Mouse (Mus musculus) cortical plate, adult 2 months (tissue): ENCODE measurements around the gene Ltbp2. TPM values are rescaled to one million over a fixed set of nuclear protein-coding genes. Genes with fewer than 3 reads are reported as not detected.

Experiments used
- H3K27ac ChIP-seq: fragments of 200-500 bp; 2 replicates; pipeline ENCODE4 v1.5.1; 2012; ENCODE audit warnings: low read length, control low read depth, inconsistent platforms; ENCODE audit not compliant: insufficient read depth
- H3K4me1 ChIP-seq: fragments of 200-500 bp; 2 replicates; pipeline ENCODE4 v1.6.1; 2011; ENCODE audit warnings: low read length; ENCODE audit not compliant: control insufficient read depth, insufficient read depth
- H3K4me3 ChIP-seq: fragments of 200-500 bp; 2 replicates; pipeline ENCODE4 v1.5.1; 2011; ENCODE audit warnings: mild to moderate bottlenecking, low read length, control low read depth; ENCODE audit not compliant: insufficient read depth
- CTCF ChIP-seq: fragments of 200-500 bp; IDR thresholded peaks from 2 replicates; pipeline ENCODE4 v1.5.1; 2011; ENCODE audit warnings: mild to moderate bottlenecking, control low read depth, low read length; ENCODE audit not compliant: insufficient read depth; ENCODE audit errors: extremely low read depth
- POLR2A ChIP-seq: fragments of 200-500 bp; IDR thresholded peaks from 2 replicates; pipeline ENCODE4 v1.6.1; 2011; ENCODE audit warnings: mild to moderate bottlenecking, low read length, control low read depth; ENCODE audit not compliant: insufficient read depth; ENCODE audit errors: extremely low read depth
- polyA plus RNA-seq: library from polyadenylated mRNA; depleted of rRNA; stranded (reverse); fragments of >200 nt; gene quantifications from 2 replicates; pipeline ENCODE4 v1.2.3, GENCODE M21; 2012

Gene Ltbp2
- polyA plus RNA-seq, 1 experiment = 0.38 TPM

- TF ChIP-seq CTCF (no peak), POLR2A (no peak)
- Histone ChIP-seq H3K27ac (no peak overlapping the region), H3K4me3 (no peak overlapping the region), H3K4me1 (peaks cover 2% of the 10 kb centered on the region; the same call in 1 of the 2 replicates)
Observed at GRCm38 (mm10) chr12:84907024-84907626, 30.8 kb upstream of the Ltbp2 start.

- H3K27ac ChIP-seq = no peak overlapping the region
- peaks cover 2% of the 10 kb centered on the region; the same call in 1 of the 2 replicates for H3K4me1 ChIP-seq
- no peak overlapping the region for H3K4me3 ChIP-seq
- no peak for TF ChIP-seq CTCF
Observed at GRCm38 (mm10) chr12:84904399-84904798, 28.1 kb upstream of the Ltbp2 start.

GRCm38 (mm10) chr12:84900317-84900716, 24.0 kb upstream of the Ltbp2 start:
- Histone ChIP-seq H3K4me3 (no peak overlapping the region), H3K4me1 (no peaks in the 10 kb centered on the region), H3K27ac (no peak overlapping the region)
- TF ChIP-seq POLR2A (no peak), CTCF (no peak)

- no peaks in the 10 kb centered on the region for H3K4me1 ChIP-seq
Observed at GRCm38 (mm10) chr12:84897322-84897721, 21.0 kb upstream of the Ltbp2 start.

GRCm38 (mm10) chr12:84896235-84896634, 19.9 kb upstream of the Ltbp2 start:
- Histone ChIP-seq H3K27ac (no peak overlapping the region), H3K4me1 (no peaks in the 10 kb centered on the region), H3K4me3 (no peak overlapping the region)
- TF ChIP-seq POLR2A (no peak), CTCF (no peak)

More at GRCm38 (mm10) chr12:84897322-84897721, 21.0 kb upstream of the Ltbp2 start:
- H3K27ac ChIP-seq = no peak overlapping the region
- TF ChIP-seq POLR2A (no peak), CTCF (no peak)
- H3K4me3 ChIP-seq = no peak overlapping the region

- Histone ChIP-seq H3K4me3 (no peak overlapping the region), H3K4me1 (no peaks in the 10 kb centered on the region), H3K27ac (no peak overlapping the region)
- no peak for TF ChIP-seq CTCF
- TF ChIP-seq POLR2A = no peak
Observed at GRCm38 (mm10) chr12:84893648-84894628, 17.6 kb upstream of the Ltbp2 start.

- TF ChIP-seq CTCF (no peak), POLR2A (no peak)
- Histone ChIP-seq H3K4me3 (no peak overlapping the region), H3K4me1 (no peaks in the 10 kb centered on the region), H3K27ac (no peak overlapping the region)
Observed at GRCm38 (mm10) chr12:84890289-84890688, 14.0 kb upstream of the Ltbp2 start.

GRCm38 (mm10) chr12:84885107-84885876, 9.0 kb upstream of the Ltbp2 start:
- no peaks in the 10 kb centered on the region for H3K4me1 ChIP-seq
- no peak overlapping the region for H3K4me3 ChIP-seq
- no peak for TF ChIP-seq POLR2A
- no peak for TF ChIP-seq CTCF
- no peak overlapping the region for H3K27ac ChIP-seq

GRCm38 (mm10) chr12:84884423-84885076, 8.2 kb upstream of the Ltbp2 start:
- Histone ChIP-seq H3K4me1 (no peaks in the 10 kb centered on the region), H3K4me3 (no peak overlapping the region), H3K27ac (no peak overlapping the region)
- TF ChIP-seq POLR2A = no peak
- TF ChIP-seq CTCF = no peak
